Mouse (Mus musculus): ENCODE measurements around the gene Wnk1.

DNA sequence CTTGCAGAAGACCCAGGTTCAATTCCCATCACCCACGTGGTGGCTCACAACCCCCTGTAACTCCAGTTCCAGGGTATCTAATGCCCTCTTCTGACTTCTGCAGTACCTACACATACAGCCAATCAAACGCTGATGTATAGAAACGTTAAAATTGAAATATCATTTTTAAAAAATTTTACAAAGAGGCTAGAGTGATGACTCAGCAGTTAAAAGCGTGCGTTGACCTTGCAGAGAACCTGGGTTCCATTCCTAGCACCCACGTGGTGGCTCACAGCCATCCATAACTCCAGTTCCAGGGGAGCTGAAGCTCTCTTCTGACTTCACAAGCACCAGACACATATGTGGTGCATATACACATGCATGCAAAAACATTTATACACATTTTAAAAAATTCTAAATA is 15.9 kb upstream of the Wnk1 start:
- no peak for TF ChIP-seq POLR2A (IDR thresholded peaks at IDR 0.05; ENCODE audit: borderline replicate concordance, low read depth, low read length)
- no peak for TF ChIP-seq CTCF (IDR thresholded peaks at IDR 0.05; ENCODE audit: low read depth, low read length)
